Mouse (Mus musculus): ENCODE results near the gene Usp21.
A peak's percentile ranks its signal among the peaks of the same experiment; 100 is the strongest.

The Usp21 gene

GRCm38 (mm10) chr1:171239992-171240744 is 47.6 kb downstream of the Usp21 start:
- peak; percentile 82 for DNase-seq

GRCm38 (mm10) chr1:171238463-171238862 is 49.3 kb downstream of the Usp21 start:
- DNase-seq: peak; percentile 73

GRCm38 (mm10) chr1:171237438-171237837 is 50.4 kb downstream of the Usp21 start:
- peak; percentile 44 for DNase-seq

GRCm38 (mm10) chr1:171235791-171236190 is 52.0 kb downstream of the Usp21 start:
- DNase-seq: no peak

GRCm38 (mm10) chr1:171234538-171234937 is 53.3 kb downstream of the Usp21 start:
- DNase-seq: no peak

GRCm38 (mm10) chr1:171234126-171234525 is 53.7 kb downstream of the Usp21 start, which contains the start of gene Fcer1g:
Gene Fcer1g (minus strand): TSS chr1:171234365.
- DNase-seq: no peak

- DNase-seq: no peak
Measured at GRCm38 (mm10) chr1:171232800-171233730, 54.7 kb downstream of the Usp21 start.

- no peak for DNase-seq
Measured at GRCm38 (mm10) chr1:171232348-171232747, 55.4 kb downstream of the Usp21 start.
